Mouse (Mus musculus): ENCODE results near the gene Nxf3. TPM values are rescaled to one million over a fixed set of nuclear protein-coding genes. Genes with fewer than 3 reads are reported as not detected.

The Nxf3 gene
- polyA plus RNA-seq, 1 experiment from 2014 or later, result not detected

GRCm38 (mm10) chrX:136030331-136030730 lies 54.7 kb downstream of the Nxf3 start:
- WGBS, result 24% methylated on average over 1 of the region's 1 CpGs
- Histone ChIP-seq H3K9ac (ENCODE audit: low read depth, low read length) (no peak overlapping the region), H3K4me3 (ENCODE audit: low read depth, low read length) (no peak overlapping the region), H3K36me3 (ENCODE audit: control insufficient read depth, insufficient read depth, low read length) (no peaks in the 10 kb centered on the region), H3K4me2 (ENCODE audit: low read length) (no peak overlapping the region), H3K9me3 (replicated peaks; ENCODE audit: control insufficient read depth, low read length, poor library complexity, severe bottlenecking) (no peaks in the 10 kb centered on the region), H3K27ac (ENCODE audit: low read length) (no peak overlapping the region), H3K4me1 (ENCODE audit: control insufficient read depth, insufficient read depth, low read length) (0 out of 2 replicates have a peak, but pooled peaks cover 2% of the 10 kb centered on the region), H3K27me3 (ENCODE audit: control insufficient read depth, insufficient read depth, low read depth, low read length) (no peaks in the 10 kb centered on the region)
- no peak for ATAC-seq

Other genes with a start within 250 kb of the Nxf3 start
- gene Gprasp2, start 246.2 kb downstream of the Nxf3 start, polyA plus RNA-seq (2015; fragmentation: Nextera tagmentation; extraction: Ambion mirVana), result 261 and 291 TPM in 2 replicates
- 355 and 370 TPM in 2 replicates for gene Arxes2, start 91.4 kb downstream of the Nxf3 start, polyA plus RNA-seq (2015; fragmentation: Nextera tagmentation; extraction: Ambion mirVana)
- 198 and 206 TPM in 2 replicates for gene Arxes1, start 51.9 kb downstream of the Nxf3 start, polyA plus RNA-seq (2015; fragmentation: Nextera tagmentation; extraction: Ambion mirVana)
- gene Bex2, start 17.0 kb downstream of the Nxf3 start, polyA plus RNA-seq (2015; fragmentation: Nextera tagmentation; extraction: Ambion mirVana), result 929 and 971 TPM in 2 replicates
- gene Bex4, start 53.7 kb upstream of the Nxf3 start, polyA plus RNA-seq (2015; fragmentation: Nextera tagmentation; extraction: Ambion mirVana), result 170 and 186 TPM in 2 replicates
- 121 and 125 TPM in 2 replicates for gene Tceal8, start 87.1 kb upstream of the Nxf3 start, polyA plus RNA-seq (2015; fragmentation: Nextera tagmentation; extraction: Ambion mirVana)
- gene Tceal5, start 118.6 kb upstream of the Nxf3 start, polyA plus RNA-seq (2015; fragmentation: Nextera tagmentation; extraction: Ambion mirVana), result 31.8 and 38.9 TPM in 2 replicates
- 3.9 and 4.2 TPM in 2 replicates for gene Tceal7, start 129.5 kb upstream of the Nxf3 start, polyA plus RNA-seq (2015; fragmentation: Nextera tagmentation; extraction: Ambion mirVana)
- gene Bex1, start 130.3 kb upstream of the Nxf3 start, polyA plus RNA-seq (2015; fragmentation: Nextera tagmentation; extraction: Ambion mirVana), result 271 and 313 TPM in 2 replicates
- gene Tceal9, start 159.8 kb upstream of the Nxf3 start, polyA plus RNA-seq (2015; fragmentation: Nextera tagmentation; extraction: Ambion mirVana), result 261 and 272 TPM in 2 replicates
- gene Bex3, start 185.0 kb upstream of the Nxf3 start, polyA plus RNA-seq (2015; fragmentation: Nextera tagmentation; extraction: Ambion mirVana), result 692 and 737 TPM in 2 replicates